Mouse (Mus musculus): ENCODE results near the gene Atp8a2. TPM values are rescaled to one million over a fixed set of nuclear protein-coding genes. Genes with fewer than 3 reads are reported as not detected.

The Atp8a2 gene
- polyA plus RNA-seq, 1 experiment from 2014 or later: 7.4 TPM

GRCm38 (mm10) chr14:59672893-59673515 lies 524.0 kb downstream of the Atp8a2 start:
- H3K9ac ChIP-seq (ENCODE audit: low read length): no peak overlapping the region
- no peak overlapping the region for H3K4me2 ChIP-seq
- no peaks in the 10 kb centered on the region for H3K36me3 ChIP-seq (ENCODE audit: control insufficient read depth, insufficient read depth, low read length)
- no peak for ATAC-seq (ENCODE audit: low FRiP score)
- no peaks in the 10 kb centered on the region for H3K9me3 ChIP-seq (ENCODE audit: control insufficient read depth, low read length)
- no peak overlapping the region for H3K27ac ChIP-seq (ENCODE audit: low read depth, low read length)
- 86% methylated on average over 6 of the region's 6 CpGs for WGBS
- no peaks in the 10 kb centered on the region for H3K27me3 ChIP-seq (ENCODE audit: control insufficient read depth, insufficient read depth, low read length)
- no peak overlapping the region for H3K4me3 ChIP-seq (ENCODE audit: low read depth, low read length)
- no peaks in the 10 kb centered on the region for H3K4me1 ChIP-seq (ENCODE audit: control insufficient read depth, insufficient read depth, low read length)
- no peak for DNase-seq (ENCODE audit: low spot score, missing footprints)

- Histone ChIP-seq H3K9ac (ENCODE audit: low read length) (no peak overlapping the region), H3K4me1 (ENCODE audit: control insufficient read depth, insufficient read depth, low read length) (no peaks in the 10 kb centered on the region), H3K9me3 (ENCODE audit: control insufficient read depth, low read length) (no peaks in the 10 kb centered on the region), H3K4me3 (ENCODE audit: low read depth, low read length) (no peak overlapping the region), H3K27me3 (ENCODE audit: control insufficient read depth, insufficient read depth, low read length) (no peaks in the 10 kb centered on the region), H3K36me3 (ENCODE audit: control insufficient read depth, insufficient read depth, low read length) (no peaks in the 10 kb centered on the region), H3K27ac (ENCODE audit: low read depth, low read length) (no peak overlapping the region), H3K4me2 (no peak overlapping the region)
- DNase-seq (ENCODE audit: low spot score, missing footprints) (peak; percentile 39), ATAC-seq (ENCODE audit: low FRiP score) (no peak)
- 89% methylated on average over 1 of the region's 1 CpGs for WGBS
Observed at GRCm38 (mm10) chr14:59657098-59657497, 539.9 kb downstream of the Atp8a2 start.

- H3K9me3 ChIP-seq (ENCODE audit: control insufficient read depth, low read length): no peaks in the 10 kb centered on the region
- 79% methylated on average over 6 of the region's 6 CpGs for WGBS
- H3K4me2 ChIP-seq: no peak overlapping the region
- H3K4me1 ChIP-seq (ENCODE audit: control insufficient read depth, insufficient read depth, low read length): no peaks in the 10 kb centered on the region
- ATAC-seq (ENCODE audit: low FRiP score) (no peak), DNase-seq (ENCODE audit: low spot score, missing footprints) (no peak)
- no peak overlapping the region for H3K27ac ChIP-seq (ENCODE audit: low read depth, low read length)
- H3K27me3 ChIP-seq (ENCODE audit: control insufficient read depth, insufficient read depth, low read length): no peaks in the 10 kb centered on the region
- no peaks in the 10 kb centered on the region for H3K36me3 ChIP-seq (ENCODE audit: control insufficient read depth, insufficient read depth, low read length)
- no peak overlapping the region for H3K9ac ChIP-seq (ENCODE audit: low read length)
- H3K4me3 ChIP-seq (ENCODE audit: low read depth, low read length): no peak overlapping the region
Observed at GRCm38 (mm10) chr14:59656591-59656990, 540.4 kb downstream of the Atp8a2 start.

- Histone ChIP-seq H3K9me3 (ENCODE audit: control insufficient read depth, low read length) (no peaks in the 10 kb centered on the region), H3K4me3 (ENCODE audit: low read depth, low read length) (no peak overlapping the region), H3K36me3 (ENCODE audit: control insufficient read depth, insufficient read depth, low read length) (no peaks in the 10 kb centered on the region), H3K27ac (ENCODE audit: low read depth, low read length) (no peak overlapping the region), H3K4me1 (ENCODE audit: control insufficient read depth, insufficient read depth, low read length) (no peaks in the 10 kb centered on the region), H3K9ac (ENCODE audit: low read length) (no peak overlapping the region), H3K4me2 (no peak overlapping the region), H3K27me3 (ENCODE audit: control insufficient read depth, insufficient read depth, low read length) (no peaks in the 10 kb centered on the region)
- no peak for ATAC-seq (ENCODE audit: low FRiP score)
- DNase-seq (ENCODE audit: low spot score, missing footprints): peak; percentile 26
- WGBS: 69% methylated on average over 6 of the region's 6 CpGs
Observed at GRCm38 (mm10) chr14:59649337-59649736, 547.6 kb downstream of the Atp8a2 start.

GRCm38 (mm10) chr14:59648611-59649010 lies 548.4 kb downstream of the Atp8a2 start:
- H3K4me2 ChIP-seq: no peak overlapping the region
- no peaks in the 10 kb centered on the region for H3K9me3 ChIP-seq (ENCODE audit: control insufficient read depth, low read length)
- WGBS: 90% methylated on average over 10 of the region's 10 CpGs
- H3K36me3 ChIP-seq (ENCODE audit: control insufficient read depth, insufficient read depth, low read length): no peaks in the 10 kb centered on the region
- no peak for DNase-seq (ENCODE audit: low spot score, missing footprints)
- no peak overlapping the region for H3K4me3 ChIP-seq (ENCODE audit: low read depth, low read length)
- ATAC-seq (ENCODE audit: low FRiP score): no peak
- H3K9ac ChIP-seq (ENCODE audit: low read length): no peak overlapping the region
- no peak overlapping the region for H3K27ac ChIP-seq (ENCODE audit: low read depth, low read length)
- no peaks in the 10 kb centered on the region for H3K4me1 ChIP-seq (ENCODE audit: control insufficient read depth, insufficient read depth, low read length)
- H3K27me3 ChIP-seq (ENCODE audit: control insufficient read depth, insufficient read depth, low read length): no peaks in the 10 kb centered on the region

GRCm38 (mm10) chr14:59646826-59647697 lies 549.9 kb downstream of the Atp8a2 start:
- Histone ChIP-seq H3K4me3 (ENCODE audit: low read depth, low read length) (no peak overlapping the region), H3K27ac (ENCODE audit: low read depth, low read length) (no peak overlapping the region), H3K36me3 (ENCODE audit: control insufficient read depth, insufficient read depth, low read length) (no peaks in the 10 kb centered on the region), H3K4me1 (ENCODE audit: control insufficient read depth, insufficient read depth, low read length) (peaks cover 2% of the 10 kb centered on the region; the same call in 1 of the 2 replicates), H3K27me3 (ENCODE audit: control insufficient read depth, insufficient read depth, low read length) (no peaks in the 10 kb centered on the region), H3K9ac (ENCODE audit: low read length) (no peak overlapping the region), H3K9me3 (ENCODE audit: control insufficient read depth, low read length) (no peaks in the 10 kb centered on the region), H3K4me2 (no peak overlapping the region)
- no peak for ATAC-seq (ENCODE audit: low FRiP score)
- peak; percentile 73 for DNase-seq (ENCODE audit: low spot score, missing footprints)
- whole genome bisulfite sequencing: 83% methylated on average over 16 of the region's 16 CpGs

GRCm38 (mm10) chr14:59644896-59645295 lies 552.1 kb downstream of the Atp8a2 start:
- 76% methylated on average over 3 of the region's 3 CpGs for WGBS
- no peaks in the 10 kb centered on the region for H3K27me3 ChIP-seq (ENCODE audit: control insufficient read depth, insufficient read depth, low read length)
- H3K36me3 ChIP-seq (ENCODE audit: control insufficient read depth, insufficient read depth, low read length): no peaks in the 10 kb centered on the region
- no peak overlapping the region for H3K27ac ChIP-seq (ENCODE audit: low read depth, low read length)
- H3K4me2 ChIP-seq: no peak overlapping the region
- ATAC-seq (ENCODE audit: low FRiP score): no peak
- no peak overlapping the region for H3K9ac ChIP-seq (ENCODE audit: low read length)
- H3K4me3 ChIP-seq (ENCODE audit: low read depth, low read length): no peak overlapping the region
- peaks cover 2% of the 10 kb centered on the region; the same call in 1 of the 2 replicates for H3K4me1 ChIP-seq (ENCODE audit: control insufficient read depth, insufficient read depth, low read length)
- peak; percentile 59 for DNase-seq (ENCODE audit: low spot score, missing footprints)
- H3K9me3 ChIP-seq (ENCODE audit: control insufficient read depth, low read length): no peaks in the 10 kb centered on the region

- DNase-seq (ENCODE audit: low spot score, missing footprints) (peak; percentile 62), ATAC-seq (ENCODE audit: low FRiP score) (no peak)
- no peak overlapping the region for H3K4me3 ChIP-seq (ENCODE audit: low read depth, low read length)
- H3K4me2 ChIP-seq: no peak overlapping the region
- H3K4me1 ChIP-seq (ENCODE audit: control insufficient read depth, insufficient read depth, low read length): peaks cover 2% of the 10 kb centered on the region; the same call in 1 of the 2 replicates
- H3K27ac ChIP-seq (ENCODE audit: low read depth, low read length): no peak overlapping the region
- 95% methylated on average over 1 of the region's 1 CpGs for WGBS
- H3K36me3 ChIP-seq (ENCODE audit: control insufficient read depth, insufficient read depth, low read length): no peaks in the 10 kb centered on the region
- H3K9ac ChIP-seq (ENCODE audit: low read length): no peak overlapping the region
- H3K27me3 ChIP-seq (ENCODE audit: control insufficient read depth, insufficient read depth, low read length): no peaks in the 10 kb centered on the region
- no peaks in the 10 kb centered on the region for H3K9me3 ChIP-seq (ENCODE audit: control insufficient read depth, low read length)
Observed at GRCm38 (mm10) chr14:59644166-59644565, 552.8 kb downstream of the Atp8a2 start.

GRCm38 (mm10) chr14:59643582-59643981 lies 553.4 kb downstream of the Atp8a2 start:
- H3K9me3 ChIP-seq (ENCODE audit: control insufficient read depth, low read length): no peaks in the 10 kb centered on the region
- no peak overlapping the region for H3K9ac ChIP-seq (ENCODE audit: low read length)
- peaks cover 2% of the 10 kb centered on the region; the same call in 1 of the 2 replicates for H3K4me1 ChIP-seq (ENCODE audit: control insufficient read depth, insufficient read depth, low read length)
- WGBS: 83% methylated on average over 12 of the region's 12 CpGs
- DNase-seq (ENCODE audit: low spot score, missing footprints) (no peak), ATAC-seq (ENCODE audit: low FRiP score) (no peak)
- no peak overlapping the region for H3K27ac ChIP-seq (ENCODE audit: low read depth, low read length)
- H3K4me3 ChIP-seq (ENCODE audit: low read depth, low read length): no peak overlapping the region
- H3K36me3 ChIP-seq (ENCODE audit: control insufficient read depth, insufficient read depth, low read length): no peaks in the 10 kb centered on the region
- H3K27me3 ChIP-seq (ENCODE audit: control insufficient read depth, insufficient read depth, low read length): no peaks in the 10 kb centered on the region
- H3K4me2 ChIP-seq: no peak overlapping the region

Data from midbrain, embryonic 11.5 days (tissue).